Mouse (Mus musculus) forebrain, embryonic 12.5 days (tissue): ENCODE results near the gene Ifitm5. TPM values are rescaled to one million over a fixed set of nuclear protein-coding genes. Genes with fewer than 3 reads are reported as not detected.
A peak's percentile ranks its signal among the peaks of the same experiment; 100 is the strongest.

Experiments
- ATAC-seq: fragments of 200-750 bp; cut with Nextera tagmentation; 2 replicates; pipeline ENCODE4 v1.8.0; 2017; ENCODE audit warnings: moderate TSS enrichment; ENCODE audit not compliant: low FRiP score
- H3K27ac ChIP-seq: fragments of 300-500 bp; sonication (generic); 2 replicates; pipeline ENCODE4 v1.5.1; 2016; ENCODE audit warnings: mild to moderate bottlenecking
- H3K27me3 ChIP-seq: fragments of 300-500 bp; sonication (generic); 2 replicates; pipeline ENCODE4 v1.6.1; 2016; ENCODE audit warnings: mild to moderate bottlenecking
- H3K36me3 ChIP-seq: fragments of 300-500 bp; sonication (generic); replicated peaks from 2 replicates; pipeline ENCODE4 v1.6.1; 2016; ENCODE audit warnings: mild to moderate bottlenecking
- H3K4me1 ChIP-seq: fragments of 300-500 bp; sonication (generic); 2 replicates; pipeline ENCODE4 v1.6.1; 2016
- H3K4me2 ChIP-seq: fragments of 300-500 bp; sonication (generic); 2 replicates; pipeline ENCODE4 v1.6.1; 2016; ENCODE audit warnings: mild to moderate bottlenecking, moderate library complexity
- H3K4me3 ChIP-seq: fragments of 300-500 bp; sonication (generic); replicated peaks from 2 replicates; pipeline ENCODE4 v1.5.1; 2016; ENCODE audit warnings: mild to moderate bottlenecking
- H3K9ac ChIP-seq: fragments of 300-500 bp; sonication (generic); 2 replicates; pipeline ENCODE4 v1.6.1; 2016; ENCODE audit warnings: mild to moderate bottlenecking
- H3K9me3 ChIP-seq: fragments of 300-500 bp; sonication (generic); 2 replicates; pipeline ENCODE4 v1.6.1; 2016
- WGBS: fragments of 180-500 bp; shearing (Covaris S2); methylation state at CpG from one replicate; pipeline ENCODE4 v1.1.7; 2016; 5-methylcytosine and 5-hydroxymethylcytosine counted together
- polyA plus RNA-seq: library from polyadenylated mRNA; unstranded; fragments of >200 nt; fragmentation: Nextera tagmentation; extraction: Ambion mirVana; gene quantifications from 2 replicates; pipeline ENCODE4 v1.2.1, GENCODE M21; 2016

Gene Ifitm5
- polyA plus RNA-seq, 1 experiment from 2014 or later = 0.78 TPM

DNA sequence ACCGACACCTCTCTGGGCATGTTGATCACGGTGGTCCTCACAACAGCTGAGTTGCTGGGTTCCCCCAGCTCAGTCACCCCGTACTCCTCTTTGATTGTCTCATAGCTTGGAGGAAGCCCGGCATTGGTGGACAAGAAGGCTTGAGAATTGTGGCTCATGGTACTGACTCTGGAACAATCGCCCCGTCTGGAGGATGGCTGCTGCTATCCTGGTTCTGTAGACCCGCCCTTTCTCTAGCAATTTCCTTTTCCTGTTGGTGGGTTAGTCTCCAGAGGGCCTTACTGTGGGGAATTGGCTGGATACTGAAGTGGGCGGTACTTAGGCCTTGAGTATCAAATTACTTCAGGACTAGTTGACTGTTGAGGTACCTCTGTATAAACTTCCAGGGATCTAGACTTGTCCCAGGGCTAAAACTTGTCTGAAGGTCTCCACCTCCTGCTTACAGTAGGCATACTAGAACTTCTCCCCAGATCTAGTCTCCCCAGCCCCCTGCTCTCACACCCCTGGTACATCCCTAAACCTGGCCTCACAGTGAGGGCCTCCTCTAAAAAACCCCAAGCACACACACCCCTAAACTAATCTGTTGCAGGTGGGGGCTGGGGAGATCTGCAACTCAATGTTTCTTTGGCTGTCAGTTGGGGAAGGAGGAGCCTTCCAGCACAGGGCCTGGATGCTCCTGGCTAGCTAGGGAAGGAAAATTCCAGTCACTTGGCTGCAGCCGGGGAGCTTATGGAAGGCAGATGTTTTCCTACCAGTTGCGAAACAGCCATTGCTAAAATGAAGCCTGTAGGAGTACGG lies 5.9 kb upstream of the Ifitm5 start, which contains the start of the genes Gm45717 and Ifitm2:
Gene Gm45717, minus strand, starts transcription at position 180 of the 798 bp plus-strand sequence.
Gene Ifitm2, minus strand, starts transcription at position 230 of the 798 bp plus-strand sequence.
- peak within 1 kb of the TSS; percentile 59 for H3K4me2 ChIP-seq
- 25% methylated on average over 11 of the region's 11 CpGs for WGBS
- 0 out of 2 replicates have a peak, but pooled peaks have one; percentile 39 for ATAC-seq
- peak within 1 kb of the TSS; percentile 33; the same call in 1 of the 2 replicates for H3K27ac ChIP-seq
- H3K4me3 ChIP-seq = peak within 1 kb of the TSS; percentile 36
- no peaks in the 10 kb centered on the region for H3K36me3 ChIP-seq
- H3K27me3 ChIP-seq = peaks cover 15% of the 10 kb centered on the region; the same call in 1 of the 2 replicates
- no peaks in the 10 kb centered on the region for H3K9me3 ChIP-seq
- peak within 1 kb of the TSS; percentile 51; the same call in 1 of the 2 replicates for H3K9ac ChIP-seq
- H3K4me1 ChIP-seq = peaks cover 28% of the 10 kb centered on the region

GRCm38 (mm10) chr7:140955342-140955741 lies 5.3 kb upstream of the Ifitm5 start:
- peak; percentile 27; the same call in 1 of the 2 replicates for ATAC-seq
- 17% methylated on average over 17 of the region's 17 CpGs for WGBS
- H3K9ac ChIP-seq = peak overlapping the region; percentile 51; the same call in 1 of the 2 replicates
- H3K4me2 ChIP-seq = peak overlapping the region; percentile 59
- H3K9me3 ChIP-seq = no peaks in the 10 kb centered on the region
- no peaks in the 10 kb centered on the region for H3K36me3 ChIP-seq
- H3K27me3 ChIP-seq = peaks cover 15% of the 10 kb centered on the region; the same call in 1 of the 2 replicates
- peaks cover 34% of the 10 kb centered on the region for H3K4me1 ChIP-seq
- peak overlapping the region; percentile 36 for H3K4me3 ChIP-seq
- no peak overlapping the region for H3K27ac ChIP-seq

GRCm38 (mm10) chr7:140954733-140955071 lies 4.6 kb upstream of the Ifitm5 start:
- peak overlapping the region; percentile 36 for H3K4me3 ChIP-seq
- H3K9ac ChIP-seq = 0 out of 2 replicates have a peak overlapping the region, but pooled peaks have one; percentile 51
- H3K9me3 ChIP-seq = no peaks in the 10 kb centered on the region
- H3K27ac ChIP-seq = no peak overlapping the region
- H3K4me1 ChIP-seq = peaks cover 39% of the 10 kb centered on the region
- no peak for ATAC-seq
- H3K36me3 ChIP-seq = no peaks in the 10 kb centered on the region
- WGBS = 13% methylated on average over 9 of the region's 9 CpGs
- H3K27me3 ChIP-seq = peaks cover 15% of the 10 kb centered on the region; the same call in 1 of the 2 replicates
- peak overlapping the region; percentile 59 for H3K4me2 ChIP-seq

GRCm38 (mm10) chr7:140953800-140954732 lies 4.0 kb upstream of the Ifitm5 start:
- H3K4me3 ChIP-seq = peak overlapping the region; percentile 36
- no peak overlapping the region for H3K27ac ChIP-seq
- peaks cover 15% of the 10 kb centered on the region; the same call in 1 of the 2 replicates for H3K27me3 ChIP-seq
- H3K9me3 ChIP-seq = no peaks in the 10 kb centered on the region
- ATAC-seq = no peak
- peaks cover 33% of the 10 kb centered on the region for H3K4me1 ChIP-seq
- H3K36me3 ChIP-seq = no peaks in the 10 kb centered on the region
- 68% methylated on average over 15 of the region's 15 CpGs for WGBS
- H3K4me2 ChIP-seq = peak overlapping the region; percentile 59
- H3K9ac ChIP-seq = 0 out of 2 replicates have a peak overlapping the region, but pooled peaks have one; percentile 51

DNA sequence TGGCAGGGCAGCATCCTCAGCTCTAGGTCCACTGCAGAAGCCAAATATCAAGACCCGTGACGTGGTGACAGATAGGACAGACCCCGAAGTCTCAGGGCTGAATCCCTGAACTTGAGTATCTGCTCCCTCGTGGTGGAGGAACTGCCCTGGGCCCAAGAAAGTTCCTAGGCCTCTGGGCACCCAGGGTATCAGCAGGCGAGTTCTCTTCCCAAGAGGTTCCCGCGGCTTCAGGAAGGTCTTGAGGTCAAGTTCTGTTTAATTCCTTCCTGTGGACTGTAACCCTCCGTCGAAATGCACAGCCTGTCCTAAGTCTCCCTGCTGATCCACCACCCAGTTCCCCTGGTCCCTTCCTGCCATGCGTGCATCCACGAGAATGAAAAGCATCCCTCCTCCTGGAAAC lies 3.0 kb upstream of the Ifitm5 start:
- 87% methylated on average over 11 of the region's 11 CpGs for WGBS
- H3K9me3 ChIP-seq = no peaks in the 10 kb centered on the region
- no peak overlapping the region for H3K4me3 ChIP-seq
- H3K4me1 ChIP-seq = peaks cover 30% of the 10 kb centered on the region
- no peak for ATAC-seq
- 0 out of 2 replicates have a peak, but pooled peaks cover 3% of the 10 kb centered on the region for H3K36me3 ChIP-seq
- no peak overlapping the region for H3K27ac ChIP-seq
- H3K4me2 ChIP-seq = no peak overlapping the region
- H3K9ac ChIP-seq = no peak overlapping the region
- H3K27me3 ChIP-seq = peaks cover 9% of the 10 kb centered on the region; the same call in 1 of the 2 replicates

GRCm38 (mm10) chr7:140952441-140952840 lies 2.4 kb upstream of the Ifitm5 start:
- Histone ChIP-seq H3K9me3 (no peaks in the 10 kb centered on the region), H3K27ac (no peak overlapping the region), H3K9ac (no peak overlapping the region), H3K4me3 (no peak overlapping the region), H3K4me1 (peaks cover 30% of the 10 kb centered on the region), H3K36me3 (0 out of 2 replicates have a peak, but pooled peaks cover 6% of the 10 kb centered on the region), H3K4me2 (no peak overlapping the region), H3K27me3 (peaks cover 7% of the 10 kb centered on the region; the same call in 1 of the 2 replicates)
- 87% methylated on average over 7 of the region's 7 CpGs for WGBS
- no peak for ATAC-seq

- Histone ChIP-seq H3K9ac (no peak overlapping the region), H3K4me1 (peaks cover 30% of the 10 kb centered on the region), H3K4me3 (no peak overlapping the region), H3K27me3 (peaks cover 7% of the 10 kb centered on the region; the same call in 1 of the 2 replicates), H3K27ac (no peak overlapping the region), H3K4me2 (no peak overlapping the region), H3K9me3 (no peaks in the 10 kb centered on the region), H3K36me3 (0 out of 2 replicates have a peak, but pooled peaks cover 9% of the 10 kb centered on the region)
- WGBS = 86% methylated on average over 6 of the region's 6 CpGs
- ATAC-seq = no peak
Observed at GRCm38 (mm10) chr7:140951765-140952164, 1.7 kb upstream of the Ifitm5 start.

DNA sequence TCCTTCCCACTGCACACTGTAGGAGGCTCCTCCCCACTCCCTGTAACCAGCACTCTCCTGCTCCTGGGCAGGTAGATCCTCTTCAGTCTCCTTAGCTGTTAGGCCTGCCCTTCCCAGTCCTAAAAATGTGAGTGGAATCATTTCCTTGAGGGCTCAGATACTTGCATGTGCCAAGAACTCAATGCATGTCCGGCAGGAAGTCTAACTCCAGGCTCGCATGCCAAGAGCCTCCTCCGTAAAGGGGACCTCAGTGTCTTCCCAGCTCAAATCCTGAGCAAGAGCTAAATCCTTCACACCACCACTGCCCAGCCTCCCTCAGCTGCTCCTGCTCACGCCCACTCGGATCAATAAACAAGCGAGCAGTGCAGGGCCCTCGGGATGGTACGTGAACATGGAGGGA lies 960 bp upstream of the Ifitm5 start:
- Histone ChIP-seq H3K4me2 (no peak overlapping the region), H3K27ac (no peak overlapping the region), H3K27me3 (peaks cover under 1% of the 10 kb centered on the region; the same call in 1 of the 2 replicates), H3K9me3 (no peaks in the 10 kb centered on the region), H3K36me3 (peaks cover 12% of the 10 kb centered on the region; the same call in 1 of the 2 replicates), H3K4me1 (peaks cover 30% of the 10 kb centered on the region), H3K9ac (no peak overlapping the region), H3K4me3 (no peak overlapping the region)
- WGBS = 66% methylated on average over 8 of the region's 8 CpGs
- ATAC-seq = no peak

GRCm38 (mm10) chr7:140949255-140949654 lies 836 bp downstream of the Ifitm5 start:
- H3K4me3 ChIP-seq = no peak overlapping the region
- no peak for ATAC-seq
- 92% methylated on average over 6 of the region's 6 CpGs for WGBS
- H3K27ac ChIP-seq = no peak overlapping the region
- no peaks in the 10 kb centered on the region for H3K9me3 ChIP-seq
- no peak overlapping the region for H3K4me2 ChIP-seq
- H3K36me3 ChIP-seq = peaks cover 14% of the 10 kb centered on the region; the same call in 1 of the 2 replicates
- no peak overlapping the region for H3K9ac ChIP-seq
- no peaks in the 10 kb centered on the region for H3K27me3 ChIP-seq
- H3K4me1 ChIP-seq = peaks cover 19% of the 10 kb centered on the region

- H3K4me1 ChIP-seq = peaks cover 15% of the 10 kb centered on the region
- no peaks in the 10 kb centered on the region for H3K9me3 ChIP-seq
- H3K27me3 ChIP-seq = no peaks in the 10 kb centered on the region
- H3K4me3 ChIP-seq = no peak overlapping the region
- H3K27ac ChIP-seq = no peak overlapping the region
- no peak overlapping the region for H3K4me2 ChIP-seq
- H3K36me3 ChIP-seq = peaks cover 14% of the 10 kb centered on the region; the same call in 1 of the 2 replicates
- no peak for ATAC-seq
- WGBS = 92% methylated on average over 8 of the region's 8 CpGs
- no peak overlapping the region for H3K9ac ChIP-seq
Observed at GRCm38 (mm10) chr7:140948161-140948560, 1.9 kb downstream of the Ifitm5 start.

DNA sequence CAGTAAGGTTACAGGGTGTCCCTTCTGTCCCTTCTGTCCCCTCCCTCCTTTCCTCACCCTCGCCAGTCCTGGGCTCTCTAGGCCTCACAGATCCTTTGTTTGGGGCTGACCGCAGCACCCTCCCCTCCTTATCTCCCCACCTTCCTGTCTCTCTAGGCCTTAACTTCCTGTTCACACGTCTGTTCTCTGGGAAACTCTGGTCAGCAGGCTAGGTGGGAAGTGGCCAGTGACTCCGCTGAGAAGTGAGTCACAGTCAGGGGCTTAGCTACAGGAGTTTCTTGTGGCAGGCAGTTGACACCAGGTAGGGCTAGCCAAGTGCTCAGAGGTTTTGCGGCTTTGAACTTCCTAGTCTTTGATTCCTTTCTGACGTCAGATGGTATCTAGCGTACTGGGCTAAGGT lies 3.1 kb downstream of the Ifitm5 start:
- Histone ChIP-seq H3K4me2 (no peak overlapping the region), H3K9ac (no peak overlapping the region), H3K27ac (no peak overlapping the region), H3K36me3 (peaks cover 14% of the 10 kb centered on the region; the same call in 1 of the 2 replicates), H3K27me3 (0 out of 2 replicates have a peak, but pooled peaks cover 4% of the 10 kb centered on the region), H3K4me3 (no peak overlapping the region), H3K9me3 (no peaks in the 10 kb centered on the region), H3K4me1 (peaks cover 20% of the 10 kb centered on the region)
- WGBS = 78% methylated on average over 7 of the region's 7 CpGs
- no peak for ATAC-seq
